Mouse (Mus musculus): ENCODE measurements at regions not wholly inside any gene's neighbourhood (a gene's known extent, or its start where the extent isn't known, plus 50 kb on each side); places are given as distances from the start of the nearest gene placed in this dataset.

- TF ChIP-seq CTCF (conservative IDR thresholded peaks at IDR 0.05; ENCODE audit: insufficient read depth, insufficient read length, low read depth, low read length) (no peak), POLR2A (IDR thresholded peaks at IDR 0.05; ENCODE audit: low read depth, low read length) (no peak)
These were observed 179.8 kb downstream of the Ifng start for GRCm38 (mm10) chr10:118620611-118621010.
